Mouse (Mus musculus): ENCODE results near the gene Araf. TPM values are rescaled to one million over a fixed set of nuclear protein-coding genes. Genes with fewer than 3 reads are reported as not detected.

Araf gene
- total and polyA plus RNA-seq, 3 experiments: 52.8 to 72.2 (median 60.6) TPM

DNA sequence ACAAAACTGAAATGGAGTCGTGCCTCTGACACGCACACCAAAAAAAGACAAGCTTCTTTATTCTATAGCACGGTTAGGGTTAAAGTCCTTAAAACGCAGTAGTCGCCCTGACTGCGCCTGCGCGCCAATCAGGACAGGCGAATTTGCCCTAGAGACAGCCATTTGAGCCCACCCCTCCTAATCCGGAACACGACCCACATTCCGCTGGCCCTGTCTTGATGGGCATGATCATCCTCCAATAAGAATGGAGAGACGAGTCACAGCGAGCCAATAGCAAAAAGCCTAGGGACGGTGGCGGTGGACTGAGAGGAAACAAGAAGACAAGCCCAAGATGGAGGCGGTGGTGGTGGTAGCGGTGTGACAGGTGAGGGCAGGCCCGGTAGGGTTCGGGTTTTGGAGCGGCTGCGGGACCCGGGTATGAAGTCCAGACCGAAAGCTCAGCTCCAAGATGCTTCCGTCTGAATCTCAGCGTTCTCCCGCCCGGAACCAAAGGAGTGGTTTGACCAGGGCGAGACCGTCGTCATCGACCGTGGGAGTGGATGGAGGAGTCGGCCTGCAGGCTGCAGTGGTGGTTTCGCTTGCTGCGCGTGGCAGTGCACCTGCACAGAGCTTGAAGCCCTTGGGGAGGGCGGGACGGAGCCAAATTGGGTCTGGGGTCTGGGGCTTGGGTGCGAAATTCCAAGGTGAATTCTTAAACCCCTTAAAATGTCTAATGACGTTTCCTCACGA is 50.8 kb downstream of the Araf start:
- TF ChIP-seq POLR2AphosphoS2 (IDR thresholded peaks at IDR 0.05; ENCODE audit: low read depth, low read length) (no peak), CTCF (conservative IDR thresholded peaks at IDR 0.05 in 1 of 2, IDR thresholded peaks at IDR 0.05 in 1 of 2; ENCODE audit: low read depth in 2 of 2, low read length in 2 of 2) (no peak), RCOR1 (conservative IDR thresholded peaks at IDR 0.05; ENCODE audit: low read depth, low read length) (no peak), SMC3 (IDR thresholded peaks at IDR 0.05; ENCODE audit: low read depth, low read length) (no peak), MAFK (IDR thresholded peaks at IDR 0.05; ENCODE audit: insufficient replicate concordance, low read length) (no peak), EP300 (IDR thresholded peaks at IDR 0.05; ENCODE audit: low read length) (no peak), KAT2A (IDR thresholded peaks at IDR 0.05; ENCODE audit: insufficient replicate concordance, low read length) (no peak), MXI1 (IDR thresholded peaks at IDR 0.05; ENCODE audit: low read depth, low read length) (no peak), MEF2A (IDR thresholded peaks at IDR 0.05; ENCODE audit: borderline replicate concordance, low read depth, low read length) (no peak), MAZ (IDR thresholded peaks at IDR 0.05; ENCODE audit: low read depth, low read length) (no peak), UBTF (IDR thresholded peaks at IDR 0.05; ENCODE audit: low read depth, low read length) (no peak), JUN (IDR thresholded peaks at IDR 0.05; ENCODE audit: insufficient read depth, low read depth, low read length) (no peak), BHLHE40 (IDR thresholded peaks at IDR 0.05; ENCODE audit: low read depth, low read length) (no peak), HCFC1 (IDR thresholded peaks at IDR 0.05; ENCODE audit: low read depth, low read length) (peak; percentile 74), PAX5 (IDR thresholded peaks at IDR 0.05; ENCODE audit: low read length) (no peak), NRF1 (IDR thresholded peaks at IDR 0.05; ENCODE audit: low read depth, low read length) (peak; percentile 82), CHD2 (IDR thresholded peaks at IDR 0.05; ENCODE audit: low read length) (peak; percentile 92), RAD21 (IDR thresholded peaks at IDR 0.05; ENCODE audit: low read depth, low read length) (no peak), SIN3A (IDR thresholded peaks at IDR 0.05; ENCODE audit: low read length) (peak; percentile 73), JUND (conservative IDR thresholded peaks at IDR 0.05; ENCODE audit: low read depth, low read length) (no peak), USF2 (conservative IDR thresholded peaks at IDR 0.05; ENCODE audit: low read depth, low read length) (no peak), NELFE (IDR thresholded peaks at IDR 0.05; ENCODE audit: low read depth, low read length) (peak; percentile 73), USF1 (IDR thresholded peaks at IDR 0.05; ENCODE audit: low read depth, low read length) (no peak), ZKSCAN1 (IDR thresholded peaks at IDR 0.05; ENCODE audit: borderline replicate concordance, low read depth, low read length) (no peak), TCF12 (IDR thresholded peaks at IDR 0.05; ENCODE audit: low read depth, low read length) (peak; percentile 68), E2F4 (IDR thresholded peaks at IDR 0.05; ENCODE audit: insufficient replicate concordance, low read depth, low read length) (no peak), ZMIZ1 (IDR thresholded peaks at IDR 0.05; ENCODE audit: low read depth, low read length) (0 out of 2 replicates have a peak, but pooled peaks have one; percentile 22), ZC3H11A (IDR thresholded peaks at IDR 0.05; ENCODE audit: low read depth, low read length) (no peak), CHD1 (IDR thresholded peaks at IDR 0.05; ENCODE audit: low read depth, low read length) (no peak), MYC (IDR thresholded peaks at IDR 0.05; ENCODE audit: low read depth, low read length) (no peak), ELF1 (IDR thresholded peaks at IDR 0.05; ENCODE audit: low read depth, low read length) (peak; percentile 78), MAX (IDR thresholded peaks at IDR 0.05; ENCODE audit: low read length) (no peak), ETS1 (conservative IDR thresholded peaks at IDR 0.05; ENCODE audit: low read depth, low read length) (no peak), IRF4 (IDR thresholded peaks at IDR 0.05; ENCODE audit: low read depth, low read length) (no peak), GABPA (IDR thresholded peaks at IDR 0.05; ENCODE audit: insufficient replicate concordance, low read depth, low read length) (no peak), ZNF384 (IDR thresholded peaks at IDR 0.05; ENCODE audit: low read depth, low read length) (no peak), TBP (conservative IDR thresholded peaks at IDR 0.05; ENCODE audit: low read depth, low read length) (no peak), POLR2A (IDR thresholded peaks at IDR 0.05; ENCODE audit: low read depth, low read length) (peak; percentile 79)
- 0 out of 2 replicates have a peak overlapping the region, but pooled peaks have one; percentile 28 for H3K27ac ChIP-seq (ENCODE audit: insufficient read depth, low read depth)
- dilution Hi-C loops (cut with MboI; ENCODE audit: extremely low pct_ligation_motif_present, extremely low pct_unique_long_range_greater_than_20kb, low sequenced_read_pairs): no loop called here

More for the DNA sequence above, 50.8 kb downstream of the Araf start:
- peaks cover 4 to 13% of the 10 kb centered on the region in 2 experiments for H3K4me1 ChIP-seq (ENCODE audit: control insufficient read depth in 1 of 2, insufficient read depth in 2 of 2)
- in situ Hi-C loops (cut with MboI; ENCODE audit: low pct_ligation_motif_present, low pct_unique_long_range_greater_than_20kb, low sequenced_read_pairs): no loop called here
- peaks cover 4% of the 10 kb centered on the region for H3K9me3 ChIP-seq (replicated peaks; ENCODE audit: low read length)
- no peaks in the 10 kb centered on the region for H3K27me3 ChIP-seq (replicated peaks)
- H3K4me3 ChIP-seq (replicated peaks in 1 of 3; ENCODE audit: low read depth in 2 of 3, low read length in 2 of 3, poor library complexity in 1 of 3): peak overlapping the region; percentile 77 to 92 (median 78)
- peaks cover 16% of the 10 kb centered on the region for H3K79me2 ChIP-seq (replicated peaks; ENCODE audit: control insufficient read depth, extremely low read depth, insufficient read depth, poor library complexity, severe bottlenecking)
- peaks cover 25 to 32% of the 10 kb centered on the region in 2 experiments for H3K36me3 ChIP-seq (replicated peaks in 1 of 2; ENCODE audit: control insufficient read depth in 1 of 2, insufficient read depth in 1 of 2, low read length in 1 of 2)
- peak; percentile 94 for DNase-seq (ENCODE audit: extremely low read depth)
- H3K9ac ChIP-seq (ENCODE audit: insufficient read depth, low read depth): peak overlapping the region; percentile 81
- peak overlapping the region; percentile 75; the same call in 1 of the 2 replicates for H3K4me2 ChIP-seq (ENCODE audit: insufficient read depth, low read depth, poor library complexity, severe bottlenecking)

All from CH12.LX (cell line).